Mouse (Mus musculus) liver, postnatal 0 days (tissue): ENCODE results near the gene Arx. TPM values are rescaled to one million over a fixed set of nuclear protein-coding genes. Genes with fewer than 3 reads are reported as not detected.

Source experiments
- ATAC-seq: fragments of 200-750 bp; cut with Nextera tagmentation; 2 replicates; pipeline ENCODE4 v1.8.0; 2017; ENCODE audit warnings: mild to moderate bottlenecking, moderate library complexity
- DNase-seq: peaks from one replicate; pipeline ENCODE4 v3.0.0-alpha.2; 2016
- H3K27ac ChIP-seq: fragments of 300-500 bp; sonication (generic); 2 replicates; pipeline ENCODE4 v1.5.1; 2014; ENCODE audit warnings: antibody characterized with exemption, moderate library complexity, mild to moderate bottlenecking, low read depth
- H3K27me3 ChIP-seq: fragments of 300-500 bp; sonication (generic); 2 replicates; pipeline ENCODE4 v1.6.1; 2014; ENCODE audit warnings: low read length, control low read depth, mixed read lengths; ENCODE audit not compliant: insufficient read depth
- H3K36me3 ChIP-seq: fragments of 300-500 bp; sonication (generic); replicated peaks from 2 replicates; pipeline ENCODE4 v1.6.1; 2014; ENCODE audit warnings: mild to moderate bottlenecking, control low read depth, low read length, moderate library complexity, mixed read lengths; ENCODE audit not compliant: insufficient read depth
- H3K4me1 ChIP-seq: fragments of 300-500 bp; sonication (generic); 2 replicates; pipeline ENCODE4 v1.6.1; 2014; ENCODE audit warnings: antibody characterized with exemption, mild to moderate bottlenecking, control low read depth; ENCODE audit not compliant: insufficient read depth
- H3K4me2 ChIP-seq: fragments of 300-500 bp; sonication (generic); 2 replicates; pipeline ENCODE4 v1.6.1; 2014; ENCODE audit warnings: low read depth, mild to moderate bottlenecking, low read length, moderate library complexity, mixed read lengths
- H3K4me3 ChIP-seq: fragments of 300-500 bp; sonication (generic); 2 replicates; pipeline ENCODE4 v1.5.1; 2014; ENCODE audit warnings: low read depth, low read length
- H3K9ac ChIP-seq: fragments of 300-500 bp; sonication (generic); replicated peaks from 2 replicates; pipeline ENCODE4 v1.6.1; 2014; ENCODE audit warnings: mild to moderate bottlenecking, moderate library complexity
- H3K9me3 ChIP-seq: fragments of 300-500 bp; sonication (generic); 2 replicates; pipeline ENCODE4 v1.6.1; 2016; ENCODE audit warnings: mild to moderate bottlenecking, control low read depth, low read length, mixed read lengths
- CTCF ChIP-seq: sonication (generic); IDR thresholded peaks from 2 replicates; pipeline ENCODE4 v1.5.1; 2016; ENCODE audit warnings: antibody characterized with exemption, low read depth
- EP300 ChIP-seq: IDR thresholded peaks from 2 replicates; pipeline ENCODE4 v1.6.1; 2016; ENCODE audit warnings: antibody characterized with exemption, low read depth, mild to moderate bottlenecking
- WGBS: fragments of 180-500 bp; shearing (Covaris S2); extraction: QIAGEN DNeasy Blood & Tissue Kit; methylation state at CpG from one replicate; pipeline ENCODE4 v1.1.7; 2014; ENCODE audit not compliant: insufficient replicate concordance; 5-methylcytosine and 5-hydroxymethylcytosine counted together
- polyA plus RNA-seq: library from polyadenylated mRNA; unstranded; fragments of >200 nt; fragmentation: Nextera tagmentation; extraction: Ambion mirVana; gene quantifications from 2 replicates; pipeline ENCODE4 v1.2.1, GENCODE M21; 2015

Gene Arx
- not detected in 2 replicates for polyA plus RNA-seq

GRCm38 (mm10) chrX:93286291-93286893, at the start of gene Arx:
Gene Arx, plus strand, starts transcription at chrX:93286445.
- H3K9ac ChIP-seq = no peak within 1 kb of the TSS
- no peak within 1 kb of the TSS for H3K27ac ChIP-seq
- H3K4me1 ChIP-seq = 0 out of 2 replicates have a peak, but pooled peaks cover 2% of the 10 kb centered on the region
- DNase-seq (peak; percentile 52), ATAC-seq (peak; percentile 73; the same call in 1 of the 2 replicates)
- peak within 1 kb of the TSS; percentile 26; the same call in 1 of the 2 replicates for H3K4me2 ChIP-seq
- no peak for TF ChIP-seq EP300
- TF ChIP-seq CTCF = no peak
- H3K9me3 ChIP-seq = peaks cover 4% of the 10 kb centered on the region; the same call in 1 of the 2 replicates
- WGBS = 21% methylated on average over 31 of the region's 31 CpGs
- peaks cover 91% of the 10 kb centered on the region for H3K27me3 ChIP-seq
- H3K4me3 ChIP-seq = peak within 1 kb of the TSS; percentile 8; the same call in 1 of the 2 replicates
- no peaks in the 10 kb centered on the region for H3K36me3 ChIP-seq

- 64% methylated on average over 1 of the region's 1 CpGs for WGBS
- ATAC-seq = no peak
- H3K36me3 ChIP-seq = no peaks in the 10 kb centered on the region
These were observed 34.9 kb upstream of the Arx start for GRCm38 (mm10) chrX:93251329-93251728.

GRCm38 (mm10) chrX:93275689-93276088, 10.6 kb upstream of the Arx start:
- DNase-seq (no peak), ATAC-seq (no peak)
- Histone ChIP-seq H3K36me3 (no peaks in the 10 kb centered on the region), H3K4me1 (no peaks in the 10 kb centered on the region), H3K27ac (no peak overlapping the region), H3K9me3 (no peaks in the 10 kb centered on the region), H3K4me2 (no peak overlapping the region), H3K27me3 (peaks cover 19% of the 10 kb centered on the region; the same call in 1 of the 2 replicates), H3K4me3 (no peak overlapping the region), H3K9ac (no peak overlapping the region)
- WGBS = 54% methylated on average over 3 of the region's 3 CpGs
- no peak for TF ChIP-seq CTCF
- no peak for TF ChIP-seq EP300

More at GRCm38 (mm10) chrX:93251329-93251728, 34.9 kb upstream of the Arx start:
- Histone ChIP-seq H3K4me1 (no peaks in the 10 kb centered on the region), H3K9ac (no peak overlapping the region), H3K27ac (no peak overlapping the region), H3K4me3 (no peak overlapping the region), H3K9me3 (no peaks in the 10 kb centered on the region), H3K27me3 (no peaks in the 10 kb centered on the region; the same call in 1 of the 2 replicates), H3K4me2 (no peak overlapping the region)
- no peak for DNase-seq
- TF ChIP-seq CTCF = no peak
- TF ChIP-seq EP300 = no peak

GRCm38 (mm10) chrX:93279940-93280339, 6.3 kb upstream of the Arx start:
- Histone ChIP-seq H3K36me3 (no peaks in the 10 kb centered on the region), H3K27ac (no peak overlapping the region), H3K4me2 (peak overlapping the region; percentile 18; the same call in 1 of the 2 replicates), H3K27me3 (peaks cover 55% of the 10 kb centered on the region), H3K9ac (no peak overlapping the region), H3K4me3 (no peak overlapping the region), H3K4me1 (0 out of 2 replicates have a peak, but pooled peaks cover 2% of the 10 kb centered on the region), H3K9me3 (no peaks in the 10 kb centered on the region)
- DNase-seq (no peak), ATAC-seq (no peak)
- TF ChIP-seq CTCF (no peak), EP300 (no peak)
- 26% methylated on average over 7 of the region's 11 CpGs for WGBS

- ATAC-seq = no peak
- Histone ChIP-seq H3K9me3 (no peaks in the 10 kb centered on the region), H3K4me2 (peak overlapping the region; percentile 50), H3K4me3 (no peak overlapping the region), H3K27ac (no peak overlapping the region), H3K27me3 (peaks cover 64% of the 10 kb centered on the region), H3K9ac (no peak overlapping the region), H3K36me3 (no peaks in the 10 kb centered on the region), H3K4me1 (0 out of 2 replicates have a peak, but pooled peaks cover 2% of the 10 kb centered on the region)
- no peak for TF ChIP-seq EP300
- peak; percentile 66 for TF ChIP-seq CTCF
- 15% methylated on average over 21 of the region's 23 CpGs for WGBS
- DNase-seq = peak; percentile 68
These were observed 5.1 kb upstream of the Arx start for GRCm38 (mm10) chrX:93281028-93281723.

- Histone ChIP-seq H3K4me2 (peak overlapping the region; percentile 50; the same call in 1 of the 2 replicates), H3K4me3 (no peak overlapping the region), H3K27me3 (peaks cover 70% of the 10 kb centered on the region), H3K9ac (no peak overlapping the region), H3K4me1 (0 out of 2 replicates have a peak, but pooled peaks cover 2% of the 10 kb centered on the region), H3K27ac (no peak overlapping the region), H3K36me3 (no peaks in the 10 kb centered on the region), H3K9me3 (peaks cover 2% of the 10 kb centered on the region; the same call in 1 of the 2 replicates)
- no peak for ATAC-seq
- TF ChIP-seq CTCF (no peak), EP300 (no peak)
- no peak for DNase-seq
- WGBS = 11% methylated on average over 5 of the region's 5 CpGs
These were observed 4.5 kb upstream of the Arx start for GRCm38 (mm10) chrX:93281756-93282155.
